Mouse (Mus musculus) G1E (cell line): Measurements from ENCODE around the gene Phf19.

Experiments used
- CTCF ChIP-seq: IDR thresholded peaks from 2 replicates; pipeline ENCODE4 v1.5.1; 2012; ENCODE audit warnings: low read depth, low read length, inconsistent platforms, mixed read lengths
- GATA1 ChIP-seq: IDR thresholded peaks from 2 replicates; pipeline ENCODE4 v1.6.1; 2012; ENCODE audit warnings: borderline replicate concordance, low read length, inconsistent platforms, mixed read lengths
- GATA2 ChIP-seq: IDR thresholded peaks from 2 replicates; pipeline ENCODE4 v1.6.1; 2012; ENCODE audit warnings: low read depth, low read length, inconsistent platforms, borderline replicate concordance
- POLR2AphosphoS5 ChIP-seq: IDR thresholded peaks from 2 replicates; pipeline ENCODE4 v1.6.1; 2012; ENCODE audit warnings: low read depth, low read length, inconsistent platforms; ENCODE audit not compliant: insufficient replicate concordance
- TAL1 ChIP-seq: conservative IDR thresholded peaks from 2 replicates; pipeline ENCODE4 v1.6.1; 2012; ENCODE audit warnings: low read depth, low read length, inconsistent platforms, mixed read lengths

DNA sequence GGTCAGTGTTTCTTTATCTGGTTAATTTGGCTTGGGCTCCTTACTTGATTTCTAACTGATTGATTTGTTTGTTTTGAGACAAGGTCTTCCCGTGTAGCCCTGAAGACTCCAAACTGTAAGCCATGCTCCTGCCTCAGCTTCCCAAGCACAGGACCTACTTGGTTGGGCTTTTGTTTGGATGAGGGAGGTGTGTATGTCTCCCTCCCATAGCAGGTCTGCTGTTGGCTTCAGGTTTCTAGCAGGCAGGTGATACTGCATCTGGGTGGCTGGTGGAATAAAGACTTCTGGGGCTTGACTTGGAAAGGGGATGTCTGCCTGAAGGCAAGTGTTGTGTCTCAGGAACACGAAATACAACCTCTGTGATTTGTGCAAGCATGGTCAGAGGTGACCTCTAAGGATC, 48.4 kb upstream of the Phf19 start:
- TF ChIP-seq CTCF (no peak), TAL1 (no peak), POLR2AphosphoS5 (no peak), GATA1 (no peak), GATA2 (no peak)
